Mouse (Mus musculus) megakaryocyte progenitor cell, adult 5-6 weeks (primary cell): Measurements from ENCODE around the gene Mfsd6. TPM values are rescaled to one million over a fixed set of nuclear protein-coding genes. Genes with fewer than 3 reads are reported as not detected.
"Not testable (repeated sequence)": the region's sequence is repeated elsewhere in the genome, so short reads cannot be mapped to it uniquely, and the experiment has no call there.

Experiments used
- ATAC-seq: replicated peaks from 2 replicates; pipeline ENCODE4 v1.8.0; 2016; ENCODE audit warnings: mild to moderate bottlenecking, moderate TSS enrichment, inconsistent platforms; ENCODE audit not compliant: poor library complexity
- total RNA-seq, 2 experiments: library from RNA; stranded (forward) in 1 of 2; stranded (reverse) in 1 of 2; fragments of 157-497, 149-512 nt in 1 of 2; fragments of 200-1000 nt in 1 of 2; gene quantifications; 2 replicates each; pipeline versions ENCODE4 v1.2.3 to v1.2.4; 2015 to 2017

Gene Mfsd6
- total RNA-seq, 2 experiments from 2014 or later = 5.0 to 5.4 TPM

DNA sequence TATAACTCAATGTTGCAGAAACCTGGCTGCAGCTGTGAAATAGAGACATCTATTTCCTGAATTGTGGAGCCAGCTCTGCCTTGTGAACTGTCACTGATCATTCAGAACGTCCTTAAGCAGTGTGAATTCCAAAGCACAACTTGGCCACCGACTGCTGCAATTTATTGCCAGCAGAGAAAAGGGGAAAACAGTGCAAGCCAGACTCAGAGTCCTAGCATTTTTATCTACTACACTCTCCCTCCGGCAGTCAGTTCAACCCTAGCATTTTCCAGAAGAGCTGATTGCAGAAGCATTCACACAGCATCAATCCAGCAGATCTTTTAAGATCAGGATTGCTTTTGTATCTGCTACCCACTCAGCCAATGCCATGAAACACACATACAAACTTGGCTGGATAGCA is 13.2 kb downstream of the Mfsd6 start:
- ATAC-seq = no peak

DNA sequence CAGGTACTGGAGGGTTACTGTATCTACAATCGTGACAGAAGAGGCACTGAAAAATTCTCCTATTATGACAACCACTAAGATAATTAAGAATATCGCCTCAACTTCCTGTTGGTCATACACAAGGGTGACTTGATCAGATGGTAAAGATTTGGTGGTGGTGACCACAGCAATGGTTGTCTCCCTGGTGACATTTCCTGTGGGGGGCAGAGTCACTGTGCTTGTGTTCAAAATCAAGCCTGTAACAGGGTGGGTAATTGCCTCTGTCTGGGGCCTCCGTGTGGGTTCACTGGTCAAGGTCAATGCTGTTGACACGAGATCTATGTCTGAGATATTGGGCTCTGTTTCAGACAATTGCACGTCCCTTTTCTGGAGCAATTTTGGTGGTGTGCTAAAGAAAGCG is 18.5 kb downstream of the Mfsd6 start:
- ATAC-seq = peak; percentile 62

DNA sequence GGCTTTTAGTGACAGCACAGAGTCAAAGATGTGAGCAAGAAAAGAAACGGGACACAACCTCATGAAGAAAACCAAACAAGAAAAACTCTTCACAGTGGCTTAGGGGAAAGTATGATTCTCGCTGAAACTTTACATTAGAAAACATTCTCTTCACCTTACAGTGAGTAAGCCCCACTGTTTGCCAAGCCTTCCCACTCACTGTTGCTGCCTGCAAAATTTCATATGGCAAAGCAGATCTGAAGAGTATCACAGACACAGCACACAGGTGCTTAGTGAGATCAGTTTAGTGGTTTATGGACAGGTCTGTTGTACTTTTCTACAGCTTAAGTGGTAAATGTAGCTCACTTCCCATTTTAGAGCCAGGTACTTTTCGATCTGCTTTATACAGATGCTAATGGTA is 20.2 kb downstream of the Mfsd6 start:
- no peak for ATAC-seq

DNA sequence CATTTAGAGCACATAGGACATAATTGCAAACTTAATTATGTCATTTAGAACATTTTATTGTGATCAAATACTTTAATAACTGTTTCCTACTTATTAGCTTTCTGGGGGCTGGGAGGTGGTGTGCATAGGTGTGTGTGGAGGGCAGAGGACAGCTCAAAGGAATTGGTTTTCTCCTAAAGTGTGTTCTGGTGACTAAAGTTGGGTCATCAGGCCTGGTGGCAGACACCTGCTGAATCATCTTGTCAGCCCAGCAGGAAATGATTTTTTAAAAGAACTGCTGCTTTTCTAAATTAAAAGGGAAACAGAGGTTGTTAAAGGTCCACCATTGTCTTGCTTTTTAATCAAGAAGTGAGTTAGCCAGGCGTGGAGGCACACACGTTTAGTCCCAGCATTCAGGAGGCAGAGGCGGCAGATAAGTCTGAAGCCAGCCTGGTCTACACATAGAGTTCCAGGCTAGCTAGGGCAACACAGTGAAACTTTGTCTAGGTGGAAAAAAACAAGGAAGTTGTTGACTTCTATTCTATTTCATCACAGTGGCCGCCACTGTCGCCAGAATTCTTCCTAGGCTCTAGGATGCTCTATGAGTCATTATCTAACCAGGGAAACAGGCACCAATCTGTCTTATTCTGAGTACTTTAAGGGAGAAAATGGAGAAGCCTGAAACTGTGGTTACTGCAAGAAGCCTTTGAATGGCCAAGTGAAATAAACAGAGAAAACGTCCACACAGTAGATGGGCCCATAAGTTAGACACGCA is 24.3 kb downstream of the Mfsd6 start:
- ATAC-seq = peak; percentile 90

DNA sequence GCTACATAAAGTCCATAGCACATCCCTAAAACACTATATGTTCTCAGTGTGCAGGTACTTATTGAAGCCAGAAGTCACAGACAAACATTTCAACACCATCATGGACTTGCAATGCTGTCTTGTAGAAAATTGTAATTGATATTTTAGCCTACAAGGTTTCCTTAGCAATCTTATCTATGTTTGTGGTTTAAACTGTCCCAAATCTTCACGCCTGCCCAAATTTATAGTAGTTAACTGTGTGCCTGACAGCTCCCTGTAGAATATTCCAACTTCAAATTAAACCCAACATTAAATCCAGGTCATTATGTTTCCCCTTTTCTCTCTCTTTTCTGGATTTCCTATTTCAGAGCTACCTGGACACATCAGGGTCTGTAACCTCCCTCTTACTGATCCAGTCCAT is 25.3 kb downstream of the Mfsd6 start:
- ATAC-seq = no peak

DNA sequence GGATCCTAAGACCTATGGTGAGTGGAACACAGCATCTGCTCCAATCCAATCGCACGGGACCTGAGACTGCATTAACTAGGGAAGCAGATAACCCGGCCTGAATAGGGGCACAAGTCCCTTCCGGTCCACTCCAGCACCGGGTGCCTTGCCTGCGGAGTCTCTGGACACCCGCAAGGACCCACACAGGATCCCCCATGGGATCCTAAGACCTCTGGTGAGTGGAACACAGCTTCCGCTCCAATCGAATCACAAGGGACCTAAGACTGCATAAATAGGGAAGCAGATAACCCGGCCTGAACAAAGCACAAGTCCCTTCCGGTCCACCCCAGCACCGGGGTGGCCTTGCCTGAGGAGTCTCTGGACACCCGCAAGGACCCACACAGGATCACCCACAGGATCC is 32.8 kb downstream of the Mfsd6 start:
- not testable (repeated sequence) for ATAC-seq

DNA sequence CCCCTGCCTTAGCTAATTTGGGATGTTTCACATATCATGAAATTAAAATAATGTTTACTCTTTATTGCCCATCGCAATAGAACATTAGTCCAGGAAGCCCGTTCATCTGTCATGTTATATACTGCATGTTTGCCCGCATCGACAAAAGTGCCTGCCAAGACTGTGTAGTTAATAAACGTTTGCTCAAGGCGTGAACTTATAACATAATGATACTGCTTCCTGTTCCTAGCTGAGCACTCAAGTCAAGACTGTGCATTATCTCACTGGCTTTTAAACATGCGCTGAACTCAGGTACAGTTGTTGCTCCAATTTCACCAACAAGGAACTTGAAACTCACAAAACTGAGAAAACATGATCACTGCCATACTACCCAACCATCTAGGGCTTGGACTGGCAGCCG is 39.6 kb downstream of the Mfsd6 start:
- ATAC-seq = no peak

DNA sequence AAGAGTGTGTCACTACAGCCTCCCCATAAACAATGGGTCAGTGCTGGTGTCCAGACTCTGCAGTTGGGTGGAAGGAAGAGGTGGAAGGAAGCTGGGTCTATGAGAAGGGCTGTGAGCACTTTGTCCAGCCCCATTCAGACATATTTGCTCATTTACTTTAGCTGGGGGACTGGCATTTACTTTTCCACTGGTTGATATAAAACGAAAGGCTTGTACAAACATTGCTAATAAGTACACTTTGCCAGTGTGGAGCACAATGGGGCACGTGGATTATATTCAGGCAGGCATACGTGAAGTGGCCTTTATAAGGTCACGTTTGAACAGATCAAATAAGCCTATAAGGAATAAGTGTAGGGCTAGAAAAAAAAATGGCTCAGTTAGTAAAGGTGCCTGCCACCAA is 43.7 kb downstream of the Mfsd6 start:
- ATAC-seq = no peak

DNA sequence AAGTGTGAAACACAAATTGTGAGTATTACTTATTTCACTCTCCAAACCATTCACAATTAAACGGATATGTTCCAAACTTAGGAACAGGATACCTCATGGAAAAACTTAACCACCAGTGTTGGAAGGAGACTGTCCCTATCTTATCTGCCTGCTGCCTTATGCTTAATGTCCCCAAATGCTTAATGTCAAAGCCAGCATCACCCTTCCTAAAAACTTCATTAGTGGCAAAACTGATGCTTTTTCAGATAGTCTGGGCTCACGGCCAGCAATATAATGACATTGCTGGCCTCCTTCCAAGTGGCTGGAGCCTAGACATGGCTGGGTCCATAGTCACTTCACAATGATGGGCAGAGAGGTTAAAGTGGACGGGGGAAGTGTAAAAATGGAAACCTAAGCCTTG is 50.6 kb downstream of the Mfsd6 start:
- 0 out of 2 replicates have a peak, but pooled peaks have one; percentile 31 for ATAC-seq

DNA sequence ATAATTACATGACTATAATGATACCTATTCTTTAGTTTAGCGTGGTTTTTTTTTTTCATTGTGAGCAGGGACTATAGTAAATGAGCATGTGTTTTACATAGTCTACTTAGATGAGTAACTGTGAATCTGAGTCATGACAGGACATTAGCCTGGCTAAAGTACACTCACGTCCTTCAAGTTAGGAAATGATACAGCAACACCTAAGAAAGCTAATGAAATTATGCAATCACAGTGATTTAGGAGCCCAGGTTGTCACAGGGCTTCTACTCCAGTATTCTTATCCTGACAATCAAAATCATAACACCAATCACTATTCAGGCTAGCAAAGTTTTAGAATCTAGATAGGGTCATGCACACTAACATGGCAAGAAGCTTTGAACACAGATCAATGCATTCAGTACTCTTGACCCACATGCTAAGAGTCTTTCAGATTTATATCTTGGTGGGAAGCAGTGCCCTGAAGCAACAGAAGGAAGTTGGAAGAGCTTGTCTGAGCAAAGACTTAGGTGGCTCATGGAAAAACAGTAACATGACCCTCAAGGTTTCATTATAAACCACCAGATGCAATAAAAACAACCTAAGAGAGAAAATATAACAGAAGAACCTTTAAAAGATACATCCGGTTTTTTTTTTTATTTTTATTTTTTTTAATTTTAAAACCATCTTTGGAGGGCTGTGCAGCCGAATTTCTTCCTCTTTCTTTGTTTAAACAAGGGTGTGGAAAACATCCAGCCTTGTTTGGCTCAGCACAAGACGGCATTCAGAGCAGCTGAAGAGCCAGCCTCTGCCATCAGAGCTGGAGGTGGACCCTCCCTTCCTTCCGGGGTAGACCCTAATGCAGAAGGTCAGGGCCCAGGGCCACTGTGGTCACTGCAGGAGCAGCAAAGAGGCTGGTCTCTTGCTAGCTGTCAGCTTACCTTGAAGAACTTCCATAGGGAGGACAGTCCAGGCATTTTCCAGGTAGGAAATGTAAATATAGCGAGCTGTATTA is 51.4 kb downstream of the Mfsd6 start:
- no peak for ATAC-seq

DNA sequence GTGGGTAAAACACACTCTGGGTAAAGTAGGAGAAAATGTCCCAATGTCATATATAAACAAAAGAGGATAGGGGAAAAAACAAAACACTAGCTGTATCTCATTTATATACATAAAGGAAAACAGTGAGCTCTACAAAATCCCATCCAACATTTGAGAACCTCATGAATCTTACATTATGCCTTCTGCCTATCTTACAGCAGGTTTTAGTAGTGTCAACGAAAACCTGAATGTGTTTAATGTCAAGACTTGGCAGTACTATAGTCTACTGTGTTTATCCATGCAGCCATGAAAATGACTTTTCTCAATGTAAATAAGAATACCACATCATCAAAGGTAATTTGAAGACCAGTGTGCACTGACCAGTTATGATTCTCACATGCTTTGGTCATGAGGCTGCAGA is 57.3 kb downstream of the Mfsd6 start:
- ATAC-seq = no peak

DNA sequence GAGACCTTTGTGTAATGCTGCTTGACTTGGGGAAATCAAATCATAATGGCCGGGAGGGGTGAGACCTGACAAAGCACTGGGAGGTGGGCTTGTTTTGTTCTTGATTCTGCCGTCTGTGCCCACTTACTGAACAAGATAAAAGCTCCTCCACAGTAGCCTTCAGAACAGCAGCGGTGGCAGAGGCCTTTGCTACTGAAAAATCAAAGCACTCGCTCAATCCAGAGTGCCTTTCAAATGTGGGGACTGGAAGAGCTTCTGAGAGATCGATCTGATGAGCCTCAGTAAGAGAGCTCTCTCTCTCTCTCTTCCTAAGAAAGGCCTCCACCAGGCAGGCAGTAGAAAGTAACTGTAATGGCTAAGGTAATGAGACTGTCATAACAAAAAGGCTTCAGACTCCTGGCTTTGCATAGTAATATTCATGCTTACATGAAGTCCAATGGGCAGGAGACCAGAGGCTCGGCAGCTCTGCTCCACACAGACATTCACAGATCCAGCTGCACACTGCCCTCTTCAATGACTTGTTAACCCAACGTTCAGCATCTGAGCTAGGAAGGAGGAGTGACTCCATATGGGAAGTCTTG is 58.4 kb downstream of the Mfsd6 start:
- no peak for ATAC-seq

DNA sequence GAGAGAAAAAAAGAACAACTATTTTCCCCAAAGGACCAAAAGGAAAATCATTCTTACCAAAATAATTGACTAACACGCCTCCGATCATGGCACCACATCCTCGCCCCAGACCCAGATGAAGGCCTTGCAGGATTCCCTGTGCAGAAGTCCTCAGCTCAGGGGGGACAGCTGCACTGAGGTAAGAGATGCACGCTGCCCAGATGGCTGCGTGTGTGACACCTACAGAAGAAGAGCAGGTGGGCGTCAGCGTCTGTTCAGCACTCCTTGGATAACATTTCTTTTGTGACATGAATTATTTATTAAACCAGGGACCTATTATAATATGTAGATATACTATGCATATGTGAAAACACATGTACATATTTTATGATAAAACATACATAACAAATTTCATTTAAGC is 64.0 kb downstream of the Mfsd6 start:
- no peak for ATAC-seq

DNA sequence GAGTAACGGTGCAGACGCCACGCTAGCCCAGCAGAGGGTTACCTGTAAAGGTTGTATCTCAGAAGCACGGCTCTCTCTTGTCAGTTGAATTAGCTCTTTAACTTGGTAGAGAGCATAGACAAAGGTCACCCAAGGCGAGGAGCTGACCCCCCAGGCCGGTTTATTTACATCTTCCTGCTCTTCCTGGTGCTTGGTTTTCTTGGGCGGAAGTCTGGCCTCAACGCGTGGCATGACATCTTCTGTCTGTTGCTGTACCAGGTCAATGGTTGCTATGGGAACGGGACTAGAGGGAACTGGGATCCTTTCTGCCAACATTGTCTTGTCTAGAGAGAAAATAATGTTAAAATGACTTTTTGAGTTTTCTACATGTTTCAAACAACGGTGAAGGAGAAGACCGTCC is 66.5 kb downstream of the Mfsd6 start:
- no peak for ATAC-seq

DNA sequence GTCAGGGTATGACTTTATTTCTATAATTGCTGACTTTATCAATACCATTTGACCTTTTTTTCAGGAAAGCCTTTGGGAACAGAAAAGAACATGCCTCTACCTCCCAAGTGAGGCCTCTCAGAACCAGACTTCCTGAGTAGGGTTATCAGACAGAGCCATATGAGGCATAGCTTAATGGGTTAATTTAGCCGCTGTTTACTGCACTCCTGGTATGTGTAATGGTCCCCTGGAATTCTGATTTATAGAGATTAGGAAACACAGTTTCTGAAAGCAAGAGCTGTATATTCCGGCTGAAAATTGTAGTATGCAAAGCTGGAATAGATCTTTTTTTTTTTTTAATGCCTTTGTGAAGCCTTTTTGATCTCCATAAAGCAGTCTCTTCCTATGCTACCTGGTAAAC is 67.0 kb downstream of the Mfsd6 start:
- ATAC-seq = no peak

DNA sequence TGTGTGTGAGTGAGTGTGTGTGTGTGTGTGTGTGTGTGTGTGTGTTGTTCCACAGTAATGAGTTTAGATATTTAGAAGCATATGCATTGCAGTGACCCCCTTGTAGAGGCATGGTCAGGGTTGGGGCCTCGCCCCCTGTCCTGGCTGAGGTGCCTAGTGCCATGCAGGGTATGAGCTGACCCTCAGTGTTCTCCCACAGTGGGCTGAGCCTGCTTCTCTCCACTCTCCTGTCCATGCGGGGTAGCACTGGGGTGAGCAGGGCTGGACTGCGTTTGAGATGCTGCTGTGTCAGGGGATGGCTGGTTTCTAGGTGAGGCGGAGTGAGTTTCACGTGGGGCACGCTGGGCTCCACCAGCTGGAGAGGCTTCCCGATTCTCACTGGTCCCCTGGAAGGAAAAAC is 69.1 kb downstream of the Mfsd6 start:
- ATAC-seq = no peak

DNA sequence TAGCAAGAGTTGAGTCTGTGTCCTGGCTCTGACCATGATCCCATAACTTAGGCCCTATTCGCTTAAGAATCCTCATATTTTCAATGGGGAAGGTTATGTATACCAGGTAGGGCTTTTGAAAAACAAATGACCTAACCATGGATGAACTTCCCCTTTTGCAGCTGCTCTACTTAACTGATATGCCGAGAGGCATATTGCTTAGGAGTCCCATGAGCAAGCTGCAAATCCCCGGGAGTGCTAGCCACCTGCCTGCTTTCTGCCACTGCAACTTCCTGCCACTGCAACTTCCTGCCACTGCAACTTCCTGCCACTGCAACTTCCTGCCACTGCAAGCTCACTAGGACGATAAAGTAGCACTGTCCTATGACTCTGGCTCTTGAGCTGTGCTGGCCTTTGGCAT is 72.1 kb downstream of the Mfsd6 start:
- ATAC-seq = peak; percentile 89

DNA sequence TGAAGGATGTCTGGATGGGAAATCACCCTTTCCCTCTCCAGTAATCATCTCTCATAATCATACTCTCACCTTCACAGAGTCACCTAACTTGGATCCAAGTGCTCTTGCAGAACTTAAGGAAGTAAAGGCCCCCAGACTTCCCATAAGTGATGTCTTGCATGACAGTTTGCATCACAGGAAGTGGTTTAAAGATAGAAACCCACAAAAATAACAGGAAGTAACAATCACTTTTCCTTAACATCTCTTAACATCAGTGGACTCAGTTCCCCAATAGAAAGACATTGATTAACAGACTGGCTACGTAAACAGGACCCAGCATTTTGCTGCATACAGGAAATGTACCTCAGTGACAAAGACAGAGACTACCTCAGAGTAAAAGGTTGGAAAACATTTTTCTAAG is 73.9 kb downstream of the Mfsd6 start:
- peak; percentile 84 for ATAC-seq

DNA sequence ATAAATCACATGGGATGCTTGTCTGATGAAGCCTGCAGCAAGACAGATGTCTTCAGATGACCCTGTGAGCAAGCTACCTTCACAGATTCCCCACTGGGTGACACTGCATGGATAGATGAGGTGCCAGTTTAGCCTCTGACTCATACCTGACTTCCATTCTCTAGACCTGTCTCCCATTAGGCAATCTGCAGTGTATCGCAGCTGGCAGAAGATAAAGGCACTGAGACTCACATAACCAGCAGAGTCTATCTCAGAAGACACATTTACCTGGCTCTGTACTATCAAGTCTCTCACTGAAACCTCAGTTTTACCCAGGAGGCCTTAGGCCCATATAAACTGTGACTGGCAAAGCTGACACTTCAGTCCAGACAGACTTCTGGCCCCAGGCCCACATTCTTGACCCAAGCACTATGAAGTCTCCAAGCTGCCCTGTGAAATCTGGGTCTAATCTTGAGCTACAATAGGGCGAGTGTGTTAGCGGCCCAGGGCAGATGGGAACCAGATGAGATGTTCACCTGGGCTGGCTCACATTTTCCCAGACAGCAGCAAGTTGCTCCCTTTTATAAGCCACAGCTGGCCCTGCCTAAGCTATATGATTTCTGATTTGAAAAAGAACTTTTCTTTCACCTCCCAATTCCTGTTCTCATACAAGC is 74.5 kb downstream of the Mfsd6 start:
- ATAC-seq = peak; percentile 27; the same call in 1 of the 2 replicates

DNA sequence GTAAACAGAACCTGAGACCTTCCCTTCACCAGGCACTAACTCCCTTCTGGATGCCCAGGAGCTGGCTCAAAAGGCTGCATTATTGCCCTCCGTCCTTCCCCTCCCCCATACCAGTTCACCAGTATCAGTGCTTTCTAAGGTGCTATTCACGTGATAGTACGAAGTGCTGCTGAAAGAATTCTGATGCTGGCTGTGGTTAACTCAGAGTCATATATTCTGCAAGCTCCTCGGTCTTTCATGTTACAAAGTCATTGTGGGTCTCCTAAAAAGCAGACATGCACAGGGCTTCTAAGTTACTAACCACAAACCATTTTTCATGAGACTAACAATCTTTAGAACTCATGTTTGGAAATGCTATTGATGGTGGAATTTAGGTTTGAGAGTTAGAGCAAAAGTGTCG is 77.2 kb downstream of the Mfsd6 start:
- no peak for ATAC-seq
